Mouse (Mus musculus) hindbrain, embryonic 14.5 days (tissue): ENCODE measurements around the gene Cntnap2. TPM values are rescaled to one million over a fixed set of nuclear protein-coding genes. Genes with fewer than 3 reads are reported as not detected.
"Not testable (repeated sequence)": the region's sequence is repeated elsewhere in the genome, so short reads cannot be mapped to it uniquely, and the experiment has no call there.

Source experiments
- ATAC-seq: fragments of 200-750 bp; cut with Nextera tagmentation; 2 replicates; pipeline ENCODE4 v1.8.0; 2017; ENCODE audit warnings: moderate number of reproducible peaks, mild to moderate bottlenecking, moderate TSS enrichment, moderate library complexity; ENCODE audit not compliant: low FRiP score
- DNase-seq: peaks from one replicate; pipeline ENCODE4 v3.0.0-alpha.2; 2015; ENCODE audit warnings: low spot score
- H3K27ac ChIP-seq: fragments of 300-500 bp; sonication (generic); 2 replicates; pipeline ENCODE4 v1.5.1; 2014; ENCODE audit warnings: mild to moderate bottlenecking, moderate library complexity
- H3K27me3 ChIP-seq: fragments of 300-500 bp; sonication (generic); 2 replicates; pipeline ENCODE4 v1.6.1; 2014; ENCODE audit warnings: mild to moderate bottlenecking, low read length, mixed read lengths; ENCODE audit not compliant: control insufficient read depth, insufficient read depth
- H3K36me3 ChIP-seq: fragments of 300-500 bp; sonication (generic); replicated peaks from 2 replicates; pipeline ENCODE4 v1.6.1; 2014; ENCODE audit not compliant: control insufficient read depth, insufficient read depth
- H3K4me1 ChIP-seq: fragments of 300-500 bp; sonication (generic); replicated peaks from 2 replicates; pipeline ENCODE4 v1.6.1; 2014; ENCODE audit warnings: antibody characterized with exemption, low read length, mixed read lengths; ENCODE audit not compliant: control insufficient read depth, insufficient read depth
- H3K4me2 ChIP-seq: fragments of 300-500 bp; sonication (generic); replicated peaks from 2 replicates; pipeline ENCODE4 v1.6.1; 2014; ENCODE audit warnings: mild to moderate bottlenecking, moderate library complexity
- H3K4me3 ChIP-seq: fragments of 300-500 bp; sonication (generic); replicated peaks from 2 replicates; pipeline ENCODE4 v1.5.1; 2014; ENCODE audit warnings: mild to moderate bottlenecking, low read length
- H3K9ac ChIP-seq: fragments of 300-500 bp; sonication (generic); 2 replicates; pipeline ENCODE4 v1.6.1; 2014
- H3K9me3 ChIP-seq: fragments of 300-500 bp; sonication (generic); 2 replicates; pipeline ENCODE4 v1.6.1; 2016; ENCODE audit warnings: low read length; ENCODE audit not compliant: control insufficient read depth
- WGBS: fragments of 180-500 bp; shearing (Covaris S2); extraction: QIAGEN DNeasy Blood & Tissue Kit; methylation state at CpG from one replicate; pipeline ENCODE4 v1.1.7; 2014; 5-methylcytosine and 5-hydroxymethylcytosine counted together
- polyA plus RNA-seq: library from polyadenylated mRNA; unstranded; fragments of >200 nt; fragmentation: Nextera tagmentation; extraction: Ambion mirVana; gene quantifications from 2 replicates; pipeline ENCODE4 v1.2.1, GENCODE M21; 2014

The Cntnap2 gene
- polyA plus RNA-seq, 1 experiment from 2014 or later: 46.6 TPM

DNA sequence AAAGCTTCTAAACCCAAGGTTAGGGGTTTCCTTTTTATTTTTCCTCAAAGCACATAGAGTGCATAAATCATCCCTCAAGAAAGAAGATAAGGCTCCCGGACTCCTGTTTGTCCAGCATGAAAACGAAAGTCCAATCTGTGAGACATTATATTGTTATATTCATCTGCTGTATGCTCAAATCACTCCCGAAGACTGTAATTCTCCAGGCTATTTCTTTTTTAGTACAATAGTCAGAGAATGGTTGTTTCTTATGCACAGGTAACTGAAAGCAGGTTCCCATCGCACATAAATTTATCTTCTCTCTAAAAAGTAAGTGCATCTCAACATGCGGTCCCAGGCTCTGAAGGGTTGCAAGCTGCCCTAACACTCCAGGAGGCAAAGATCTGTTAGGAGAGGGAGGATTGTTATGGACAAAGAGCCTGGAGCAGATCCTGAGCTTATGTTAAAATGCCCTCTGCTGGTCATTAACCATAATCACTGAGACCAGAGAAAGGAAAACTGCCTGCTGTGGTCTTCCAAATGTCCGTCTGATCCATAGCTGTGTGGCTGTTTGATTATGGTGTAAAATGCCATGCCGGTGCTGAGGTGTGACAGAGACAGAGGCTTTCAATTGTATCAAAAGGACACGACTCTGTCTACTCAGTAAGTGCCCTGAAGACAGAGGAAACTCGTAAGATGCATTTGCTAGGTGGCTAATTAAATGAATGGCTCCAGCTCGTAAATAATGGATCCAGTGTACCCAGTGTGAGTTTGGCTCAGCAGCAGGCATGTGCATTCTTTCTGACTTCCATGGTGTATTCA is 2116.4 kb downstream of the Cntnap2 start:
- not testable (repeated sequence) for H3K4me1 ChIP-seq, H3K36me3 ChIP-seq, H3K9me3 ChIP-seq, H3K27me3 ChIP-seq
- peak; percentile 72 for DNase-seq
- ATAC-seq: peak; percentile 82
- 19% methylated on average over 10 of the region's 10 CpGs for WGBS
- H3K4me3 ChIP-seq: 0 out of 2 replicates have a peak overlapping the region, but pooled peaks have one; percentile 11
- H3K27ac ChIP-seq: peak overlapping the region; percentile 72
- peak overlapping the region; percentile 52 for H3K9ac ChIP-seq
- peak overlapping the region; percentile 44 for H3K4me2 ChIP-seq

DNA sequence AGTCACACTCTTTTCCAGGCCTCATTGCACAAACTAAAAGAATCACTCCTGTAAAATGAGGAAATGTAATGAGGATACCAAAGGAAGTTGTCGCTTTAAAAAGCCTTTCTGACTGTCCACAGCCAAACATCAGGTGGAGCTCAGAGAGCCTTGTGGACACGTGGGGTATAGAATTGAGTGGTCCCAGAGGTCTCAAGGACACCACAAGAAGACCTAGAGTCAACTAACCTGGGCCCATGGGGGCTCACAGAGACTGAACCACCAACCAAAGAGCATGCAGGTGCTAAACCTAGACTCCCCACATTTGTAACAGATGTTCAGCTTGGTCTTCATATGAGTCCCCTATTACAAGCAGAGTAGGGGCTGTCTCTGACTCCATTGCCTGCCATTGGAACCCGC is 2117.0 kb downstream of the Cntnap2 start:
- Histone ChIP-seq H3K9ac (peak overlapping the region; percentile 52; the same call in 1 of the 2 replicates), H3K4me2 (peak overlapping the region; percentile 44), H3K27ac (peak overlapping the region; percentile 72; the same call in 1 of the 2 replicates)
- WGBS: 45% methylated on average over 3 of the region's 3 CpGs
- ATAC-seq: peak; percentile 49
- not testable (repeated sequence) for DNase-seq, H3K36me3 ChIP-seq, H3K9me3 ChIP-seq, H3K27me3 ChIP-seq, H3K4me1 ChIP-seq, H3K4me3 ChIP-seq

DNA sequence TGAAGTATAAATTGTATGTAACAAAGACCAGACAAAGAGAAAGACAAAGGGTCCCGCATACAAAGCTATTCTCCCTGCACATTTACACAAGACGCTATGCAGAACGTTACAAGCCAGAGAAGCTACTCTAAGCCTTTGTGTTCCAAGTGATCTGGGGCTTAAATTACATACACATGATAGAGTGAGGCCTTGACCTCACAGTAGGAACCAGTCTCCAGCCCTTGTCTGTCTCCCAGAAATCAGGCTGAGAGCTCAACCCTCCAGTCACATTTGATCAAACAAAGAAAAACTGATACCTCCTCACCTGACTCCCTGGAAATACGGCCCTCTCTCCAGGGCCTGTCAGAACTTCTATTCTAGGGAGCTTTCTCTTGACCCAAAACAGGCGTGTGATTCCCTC is 2122.2 kb downstream of the Cntnap2 start:
- 39% methylated on average over 5 of the region's 5 CpGs for WGBS
- H3K4me3 ChIP-seq, DNase-seq, ATAC-seq, H3K27me3 ChIP-seq, H3K9ac ChIP-seq, H3K4me2 ChIP-seq, H3K9me3 ChIP-seq, H3K4me1 ChIP-seq, H3K27ac ChIP-seq, H3K36me3 ChIP-seq: not testable (repeated sequence)

DNA sequence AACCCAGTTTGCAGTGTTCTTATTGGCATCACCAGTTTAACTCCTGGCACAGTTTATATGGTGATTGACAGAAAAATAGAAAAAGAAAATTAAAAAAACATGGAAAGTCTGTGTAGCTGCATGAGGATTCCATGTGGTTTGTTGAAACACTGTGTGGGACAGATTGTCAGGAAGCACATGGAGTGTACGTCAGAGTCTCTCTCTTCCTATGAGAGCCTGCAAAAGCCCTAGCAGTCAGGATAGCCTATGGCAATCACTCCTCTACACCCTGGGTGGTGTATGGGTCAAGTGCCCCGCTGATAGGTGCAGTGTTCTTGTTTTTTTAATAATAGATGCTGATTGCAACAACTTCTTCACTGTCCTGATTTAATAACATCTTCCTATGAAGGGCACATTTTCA is 2123.1 kb downstream of the Cntnap2 start:
- no peak overlapping the region for H3K27ac ChIP-seq
- no peaks in the 10 kb centered on the region for H3K4me1 ChIP-seq
- H3K4me3 ChIP-seq: no peak overlapping the region
- no peaks in the 10 kb centered on the region for H3K36me3 ChIP-seq
- DNase-seq (no peak), ATAC-seq (no peak)
- H3K9me3 ChIP-seq: no peaks in the 10 kb centered on the region
- 82% methylated on average over 2 of the region's 2 CpGs for WGBS
- H3K9ac ChIP-seq: no peak overlapping the region
- no peak overlapping the region for H3K4me2 ChIP-seq
- H3K27me3 ChIP-seq: no peaks in the 10 kb centered on the region

DNA sequence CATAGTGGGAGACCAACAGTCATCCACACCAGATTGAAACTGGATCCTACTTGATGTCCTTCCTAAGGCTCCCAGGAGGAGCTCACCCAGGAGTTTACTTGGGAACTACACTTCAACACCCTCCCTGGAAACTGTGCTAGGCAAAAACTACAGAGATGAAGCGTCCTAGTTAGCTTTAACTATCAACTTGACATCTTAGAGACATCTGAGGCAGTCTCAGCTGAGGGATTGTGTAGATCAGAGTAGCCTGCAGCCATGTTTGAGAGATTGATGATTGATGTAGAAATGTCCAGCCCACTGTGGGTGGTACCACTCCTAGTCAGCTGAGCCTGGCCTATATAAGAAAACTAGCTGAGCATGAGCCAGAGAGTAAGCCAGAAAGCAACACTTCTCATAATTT is 2123.6 kb downstream of the Cntnap2 start:
- no peak for ATAC-seq
- H3K36me3 ChIP-seq: no peaks in the 10 kb centered on the region
- H3K9me3 ChIP-seq: no peaks in the 10 kb centered on the region
- no peaks in the 10 kb centered on the region for H3K27me3 ChIP-seq
- no peaks in the 10 kb centered on the region for H3K4me1 ChIP-seq
- H3K4me3 ChIP-seq: no peak overlapping the region
- H3K4me2 ChIP-seq: no peak overlapping the region
- no peak overlapping the region for H3K9ac ChIP-seq
- DNase-seq: no peak
- WGBS: 70% methylated on average over 1 of the region's 1 CpGs
- H3K27ac ChIP-seq: no peak overlapping the region

DNA sequence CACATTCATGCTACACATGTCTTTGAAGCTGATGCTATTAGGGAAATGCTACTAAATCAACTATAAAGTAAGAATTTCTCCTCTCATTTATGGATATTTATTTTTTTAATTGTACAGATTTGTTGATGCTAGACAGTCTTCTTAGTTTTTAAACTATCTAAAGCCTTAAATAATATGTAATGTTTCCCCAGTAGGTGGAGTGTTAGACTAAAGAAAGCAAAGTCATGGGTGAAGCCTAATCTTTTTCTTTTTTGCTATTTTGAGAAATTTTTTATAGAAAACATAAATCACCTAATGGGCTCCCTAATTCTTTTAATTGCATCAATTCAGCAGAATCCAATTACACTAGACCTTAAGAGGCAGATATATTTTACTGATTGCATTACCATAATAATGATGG is 2124.7 kb downstream of the Cntnap2 start:
- H3K4me2 ChIP-seq, H3K4me3 ChIP-seq, H3K27ac ChIP-seq, DNase-seq, H3K4me1 ChIP-seq, H3K36me3 ChIP-seq, ATAC-seq, H3K9me3 ChIP-seq, H3K27me3 ChIP-seq, H3K9ac ChIP-seq: not testable (repeated sequence)

DNA sequence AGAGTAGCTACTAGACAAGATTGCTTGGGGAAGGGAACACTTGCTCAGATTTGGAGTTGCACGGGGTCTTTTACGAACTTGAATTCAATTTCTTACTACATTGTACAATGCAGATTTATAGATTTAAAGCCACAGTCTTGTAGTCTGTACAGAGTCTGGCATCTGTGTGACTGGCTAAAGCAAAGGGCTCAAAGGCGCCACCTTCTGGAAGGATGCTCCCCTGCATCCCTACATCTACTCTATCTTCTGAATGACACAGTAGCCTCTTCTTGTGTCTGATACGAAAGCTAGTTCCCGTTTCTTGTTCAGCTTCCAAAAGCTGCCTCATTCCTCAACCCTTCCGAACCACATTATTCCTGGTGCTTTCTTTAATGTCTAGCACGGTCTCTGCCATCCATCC is 2129.0 kb downstream of the Cntnap2 start:
- no peaks in the 10 kb centered on the region for H3K27me3 ChIP-seq
- 63% methylated on average over 7 of the region's 7 CpGs for WGBS
- H3K36me3 ChIP-seq: no peaks in the 10 kb centered on the region
- no peak overlapping the region for H3K4me3 ChIP-seq
- DNase-seq (peak; percentile 64), ATAC-seq (no peak)
- no peak overlapping the region for H3K4me2 ChIP-seq
- H3K9me3 ChIP-seq: no peaks in the 10 kb centered on the region
- no peak overlapping the region for H3K9ac ChIP-seq
- no peak overlapping the region for H3K27ac ChIP-seq
- no peaks in the 10 kb centered on the region for H3K4me1 ChIP-seq

DNA sequence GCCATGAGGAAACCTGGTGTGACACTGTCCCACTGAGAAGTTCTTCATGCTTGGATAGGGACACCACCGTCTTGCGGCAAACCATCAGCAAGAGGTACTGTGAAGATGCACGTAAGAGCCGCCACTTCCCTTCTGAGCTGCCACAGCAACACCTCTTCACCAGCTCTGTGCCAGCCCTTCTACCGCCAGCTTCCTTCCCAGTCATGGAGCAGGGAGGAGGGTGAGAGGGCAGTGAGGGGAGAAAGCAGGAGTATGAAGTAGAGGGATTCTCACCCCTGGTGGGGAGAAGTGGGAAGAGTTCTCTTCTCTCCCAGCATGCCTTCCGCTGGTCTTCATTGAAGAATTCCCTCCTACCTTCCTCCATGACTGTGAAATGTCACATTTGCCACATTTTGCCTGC is 2129.4 kb downstream of the Cntnap2 start:
- not testable (repeated sequence) for DNase-seq, H3K9me3 ChIP-seq, H3K27me3 ChIP-seq, ATAC-seq, H3K27ac ChIP-seq, H3K4me3 ChIP-seq, H3K9ac ChIP-seq, H3K4me2 ChIP-seq, H3K4me1 ChIP-seq, H3K36me3 ChIP-seq
- WGBS: 90% methylated on average over 6 of the region's 6 CpGs

DNA sequence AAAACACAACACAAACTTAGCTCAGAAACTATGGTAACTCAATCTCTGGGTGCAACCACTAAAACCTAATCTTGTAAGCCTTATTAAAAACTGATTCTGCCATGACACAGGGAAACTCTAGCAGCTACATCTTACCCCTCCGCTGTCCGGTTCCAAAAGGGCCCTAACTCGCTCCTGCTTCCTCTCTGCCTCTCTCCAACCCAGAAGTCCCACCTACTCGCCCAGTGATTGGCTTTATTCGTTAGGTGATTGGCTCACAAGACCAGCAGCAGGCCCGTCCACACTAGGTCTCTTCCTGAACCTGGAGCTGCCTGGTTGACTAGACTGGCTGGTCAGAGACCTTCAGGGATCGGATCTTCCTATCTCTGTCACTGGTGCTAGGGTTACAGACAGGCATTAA is 2131.1 kb downstream of the Cntnap2 start:
- Histone ChIP-seq H3K27ac (no peak overlapping the region), H3K9ac (no peak overlapping the region), H3K4me2 (no peak overlapping the region), H3K4me3 (no peak overlapping the region), H3K9me3 (no peaks in the 10 kb centered on the region), H3K36me3 (no peaks in the 10 kb centered on the region), H3K27me3 (no peaks in the 10 kb centered on the region), H3K4me1 (no peaks in the 10 kb centered on the region)
- DNase-seq (no peak), ATAC-seq (no peak)
- WGBS: 76% methylated on average over 7 of the region's 7 CpGs
